Mouse (Mus musculus) gastrocnemius, postnatal 25 days (tissue): ENCODE measurements around the gene Cln3. TPM values are rescaled to one million over a fixed set of nuclear protein-coding genes. Genes with fewer than 3 reads are reported as not detected.

ENCODE experiments used
- DNase-seq: peaks from one replicate; pipeline ENCODE4 v3.0.0; 2022
- microRNA-seq, 2 experiments: library from miRNA; unstranded; fragments of <30 nt; microRNA quantifications; one replicate each; pipeline ENCODE4 v1.2.0; 2021; ENCODE audit warnings: borderline replicate concordance in 2 of 2
- total RNA-seq, 2 experiments: library from RNA; stranded (reverse); gene quantifications; 1 replicate in 1 of 2; 2 replicates in 1 of 2; pipeline ENCODE4 v1.2.3; 2021

Gene Cln3
- total RNA-seq, 2 experiments from 2014 or later, result 8.8 to 10.6 TPM

DNA sequence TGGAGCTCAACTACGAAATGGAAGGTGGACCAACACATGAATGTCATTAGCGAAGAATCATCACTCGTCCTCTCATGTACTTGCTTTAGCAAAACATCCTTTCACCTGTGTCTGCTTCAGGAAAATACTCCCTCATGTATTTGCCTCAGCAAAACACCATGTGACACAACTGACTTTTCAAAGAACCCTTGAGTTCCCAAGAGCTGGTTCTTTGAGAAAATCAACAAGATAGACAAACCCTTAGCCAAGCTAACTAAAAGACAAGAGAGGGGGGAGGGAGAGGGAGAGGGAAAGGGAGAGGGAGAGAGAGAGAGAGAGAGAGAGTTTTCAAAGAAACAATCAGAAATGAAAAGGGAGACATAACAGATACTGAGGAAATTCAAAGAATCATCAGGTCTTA is 62.3 kb downstream of the Cln3 start:
- DNase-seq, result no peak

Small RNAs within 50 kb of the gene (microRNA-seq; reads per million reads assigned to microRNA genes)
- 0 to 0.79 reads per million in 2 experiments for gene Mir7059

Other genes starting within 250 kb of the Cln3 start
- gene Lat, start 216.2 kb downstream of the Cln3 start, total RNA-seq, result under 1 TPM in 1 of 2 experiments, not detected in 1; 0.43 TPM
- gene Spns1, start 208.4 kb downstream of the Cln3 start, total RNA-seq, result 10 to 100 TPM; 22.9 to 23.3 TPM
- gene Nfatc2ip, start 189.1 kb downstream of the Cln3 start, total RNA-seq, result 1 to 10 TPM; 2.8 to 3.2 TPM
- under 1 TPM in 1 of 2 experiments, not detected in 1; 0.48 TPM for gene Cd19, start 170.9 kb downstream of the Cln3 start, total RNA-seq
- 10 to 100 TPM; 11.2 to 14.6 TPM for gene Rabep2, start 157.1 kb downstream of the Cln3 start, total RNA-seq
- gene Atp2a1, start 122.7 kb downstream of the Cln3 start, total RNA-seq, result over 10,000 TPM; 22,501 to 25,220 TPM
- gene Sh2b1, start 110.4 kb downstream of the Cln3 start, total RNA-seq, result 10 to 100 TPM; 41.5 to 43.9 TPM
- gene Tufm, start 98.5 kb downstream of the Cln3 start, total RNA-seq, result 100 to 1,000 TPM; 131 to 139 TPM
- 10 to 100 TPM; 26.0 to 26.4 TPM for gene Atxn2l, start 82.4 kb downstream of the Cln3 start, total RNA-seq
- 100 to 1,000 TPM; 130 to 138 TPM for gene Eif3c, start 19.4 kb downstream of the Cln3 start, total RNA-seq
- gene Apobr, start 875 bp downstream of the Cln3 start, total RNA-seq, result under 1 TPM; 0.26 to 0.59 TPM
- not detected for gene Il27, start 9.1 kb upstream of the Cln3 start, total RNA-seq
- 10 to 100 TPM; 10.6 to 14.2 TPM for gene Nupr1, start 45.0 kb upstream of the Cln3 start, total RNA-seq
- gene Sgf29, start 63.5 kb upstream of the Cln3 start, total RNA-seq, result 10 to 100 TPM; 24.0 to 25.1 TPM
- gene Sult1a1, start 90.6 kb upstream of the Cln3 start, total RNA-seq, result 10 to 100 TPM; 12.3 to 22.9 TPM
- 10 to 100 TPM; 33.1 to 37.0 TPM for gene Bola2, start 109.6 kb upstream of the Cln3 start, total RNA-seq
- 1 to 10 TPM; 2.7 to 3.3 TPM for gene Slx1b, start 110.0 kb upstream of the Cln3 start, total RNA-seq
- 1 to 10 TPM; 2.1 to 3.3 TPM for gene Coro1a, start 122.0 kb upstream of the Cln3 start, total RNA-seq
- gene Mapk3, start 173.8 kb upstream of the Cln3 start, total RNA-seq, result 10 to 100 TPM; 21.4 to 23.8 TPM
- gene Gdpd3, start 180.5 kb upstream of the Cln3 start, total RNA-seq, result 1 to 10 TPM in 1 of 2 experiments, under 1 TPM in 1; 0.49 to 1.6 TPM
- gene Ypel3, start 191.1 kb upstream of the Cln3 start, total RNA-seq, result 10 to 100 TPM; 63.8 to 69.0 TPM
- under 1 TPM; 0.20 to 0.62 TPM for gene Tbx6, start 195.7 kb upstream of the Cln3 start, total RNA-seq
- gene Ppp4c, start 206.7 kb upstream of the Cln3 start, total RNA-seq, result 10 to 100 TPM; 21.7 to 26.8 TPM
- gene Fam57b, start 211.9 kb upstream of the Cln3 start, total RNA-seq, result 10 to 100 TPM; 50.5 to 55.3 TPM
- not detected for gene 4930451I11Rik, start 245.8 kb upstream of the Cln3 start, total RNA-seq